Mouse (Mus musculus): ENCODE measurements around the gene Tspan4.

DNA sequence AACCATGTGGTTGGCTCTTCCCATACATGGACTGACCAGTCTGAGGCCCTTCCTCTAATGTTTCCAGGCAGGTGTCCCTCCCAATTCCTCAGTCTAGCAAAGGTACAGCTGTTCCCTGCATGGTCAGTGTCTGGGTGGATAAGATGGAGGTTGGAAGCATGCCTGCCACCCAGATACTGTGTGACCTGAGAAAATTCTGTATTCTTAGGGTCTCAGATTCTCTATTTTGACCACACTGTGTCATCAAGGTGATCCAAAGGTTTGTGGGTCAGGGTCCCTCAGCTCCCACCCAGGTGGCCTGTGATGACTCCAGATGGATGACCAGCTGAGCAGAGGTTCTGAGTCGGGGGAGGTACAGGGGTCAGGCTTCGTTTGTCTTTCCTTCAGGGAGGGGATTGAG lies 10.1 kb downstream of the Tspan4 start:
- TF ChIP-seq POLR2A (IDR thresholded peaks at IDR 0.05; ENCODE audit: low read depth, low read length) = no peak
- TF ChIP-seq CTCF (IDR thresholded peaks at IDR 0.05; ENCODE audit: extremely low read depth, insufficient read depth, insufficient read length, insufficient replicate concordance) = no peak
